Mouse (Mus musculus) erythroblast, embryonic 14.5 days (primary cell): ENCODE results near the gene Plpp6.

Source experiments
- GATA1 ChIP-seq: IDR thresholded peaks from 2 replicates; pipeline ENCODE4 v1.6.1; 2012; ENCODE audit warnings: low read length, inconsistent platforms, mixed read lengths
- TAL1 ChIP-seq: IDR thresholded peaks from 3 replicates; pipeline ENCODE4 v1.6.1; 2012; ENCODE audit warnings: low read length, inconsistent platforms, mixed read lengths

- TF ChIP-seq GATA1 (no peak), TAL1 (no peak)
These were observed 31.6 kb downstream of the Plpp6 start for GRCm38 (mm10) chr19:28995366-28995765.
